ENCODE assay signal across 8 mouse cellular contexts in genomic region chr6:125096279-125096596, GRCm38 (mm10). TPM values are rescaled to one million over a fixed set of nuclear protein-coding genes. Genes with fewer than 3 reads are reported as not detected.
DNase-seq lines count a peak whose midpoint lies in the region; ATAC-seq and TF ChIP-seq lines count a peak whose summit lies in the region.

No protein-coding gene starts in this region.

- TF ChIP-seq CTCF in C2C12 (IDR thresholded peaks at IDR 0.05; ENCODE audit: control insufficient read depth, insufficient read depth, insufficient read length) = no peak
- TF ChIP-seq CTCF in liver, embryonic 14.5 days (IDR thresholded peaks at IDR 0.05; ENCODE audit: low read depth) = no peak

- peak overlapping the region; percentile 97 for H3K9ac ChIP-seq in forebrain, embryonic 13.5 days
- H3K9ac ChIP-seq in liver, embryonic 14.5 days (replicated peaks) = peak overlapping the region; percentile 88

- under 1% methylated on average over 18 of the region's 32 CpGs for WGBS in heart, embryonic 10.5 days
- WGBS in forebrain, embryonic 13.5 days = 0% methylated on average over 10 of the region's 32 CpGs
- 0% methylated on average over 16 of the region's 32 CpGs for WGBS in liver, embryonic 14.5 days (ENCODE audit: insufficient replicate concordance)

- no peaks in the 10 kb centered on the region for H3K27me3 ChIP-seq in heart, embryonic 10.5 days (ENCODE audit: insufficient read depth, poor library complexity, severe bottlenecking)
- H3K27me3 ChIP-seq in C2C12 (ENCODE audit: control insufficient read depth, insufficient read depth, insufficient read length) = no peaks in the 10 kb centered on the region
- no peaks in the 10 kb centered on the region for H3K27me3 ChIP-seq in forebrain, embryonic 13.5 days
- H3K27me3 ChIP-seq in liver, embryonic 14.5 days (ENCODE audit: control insufficient read depth, insufficient read depth, low read length) = no peaks in the 10 kb centered on the region

- peak overlapping the region; percentile 83 for H3ac ChIP-seq in C2C12 (ENCODE audit: control insufficient read depth, insufficient read length, low read depth)

- no peak for ATAC-seq in forebrain, embryonic 13.5 days
- ATAC-seq in liver, embryonic 14.5 days (ENCODE audit: insufficient read depth) = peak; percentile 52
- no peak for ATAC-seq in CD4-positive, CD25-positive, alpha-beta regulatory T cell, adult 4 months
- ATAC-seq in inflammation-experienced regulatory T-cells, adult 6 months = no peak

- H3K36me3 ChIP-seq in heart, embryonic 10.5 days = peaks cover 33% of the 10 kb centered on the region
- peaks cover 27% of the 10 kb centered on the region for H3K36me3 ChIP-seq in C2C12 (ENCODE audit: control insufficient read depth, insufficient read depth)
- peaks cover 33% of the 10 kb centered on the region for H3K36me3 ChIP-seq in forebrain, embryonic 13.5 days (ENCODE audit: poor library complexity, severe bottlenecking)
- peaks cover 27% of the 10 kb centered on the region for H3K36me3 ChIP-seq in liver, embryonic 14.5 days (replicated peaks; ENCODE audit: control insufficient read depth, insufficient read depth, low read depth)

- H3K79me3 ChIP-seq in C2C12 (ENCODE audit: low read depth) = peaks cover 43% of the 10 kb centered on the region

- peak overlapping the region; percentile 98 for H3K27ac ChIP-seq in heart, embryonic 10.5 days
- peak overlapping the region; percentile 95 for H3K27ac ChIP-seq in forebrain, embryonic 13.5 days
- H3K27ac ChIP-seq in liver, embryonic 14.5 days = peak overlapping the region; percentile 82

- no peaks in the 10 kb centered on the region for H3K9me3 ChIP-seq in heart, embryonic 10.5 days
- H3K9me3 ChIP-seq in forebrain, embryonic 13.5 days (replicated peaks) = no peaks in the 10 kb centered on the region
- no peaks in the 10 kb centered on the region for H3K9me3 ChIP-seq in liver, embryonic 14.5 days (ENCODE audit: control insufficient read depth, low read length)

- H3K4me2 ChIP-seq in forebrain, embryonic 13.5 days = peak overlapping the region; percentile 97
- peak overlapping the region; percentile 89 for H3K4me2 ChIP-seq in liver, embryonic 14.5 days (ENCODE audit: low read depth)

- H3K79me2 ChIP-seq in C2C12 (ENCODE audit: control insufficient read depth, insufficient read depth) = peaks cover 50% of the 10 kb centered on the region

- peak overlapping the region; percentile 98 for H3K4me3 ChIP-seq in heart, embryonic 10.5 days
- H3K4me3 ChIP-seq in C2C12 (ENCODE audit: insufficient read depth, poor library complexity, severe bottlenecking) = peak overlapping the region; percentile 92
- H3K4me3 ChIP-seq in forebrain, embryonic 13.5 days = peak overlapping the region; percentile 97
- peak overlapping the region; percentile 85 to 88 for H3K4me3 ChIP-seq in liver, embryonic 14.5 days (ENCODE audit: insufficient read depth in 1 of 2, low read depth in 2 of 2, low read length in 2 of 2)

- TF ChIP-seq EP300 in liver, embryonic 14.5 days (IDR thresholded peaks at IDR 0.05; ENCODE audit: low read depth) = no peak

- peaks cover 54% of the 10 kb centered on the region for H3K4me1 ChIP-seq in heart, embryonic 10.5 days
- peaks cover 42% of the 10 kb centered on the region for H3K4me1 ChIP-seq in forebrain, embryonic 13.5 days
- peaks cover 30% of the 10 kb centered on the region in 2 experiments for H3K4me1 ChIP-seq in liver, embryonic 14.5 days (replicated peaks; ENCODE audit: control insufficient read depth in 2 of 2, insufficient read depth in 2 of 2, low read length in 1 of 2)

- DNase-seq in heart, embryonic 10.5 days (ENCODE audit: low spot score) = no peak
- no peak for DNase-seq in heart, adult 9 months (ENCODE audit: low spot score in 2 of 2)
- DNase-seq in liver, embryonic 14.5 days (ENCODE audit: low read depth in 3 of 3, low spot score in 3 of 3) = no peak
- DNase-seq in embryo, embryonic 11 days = no peak

TF ChIP-seq in C2C12, 6 proteins besides CTCF, POLR2A, EP300 and RAD21:
- TF ChIP-seq FOSL1 (IDR thresholded peaks at IDR 0.05; ENCODE audit: insufficient read depth, low read length, poor library complexity, severe bottlenecking) = no peak
- TF ChIP-seq MAX (IDR thresholded peaks at IDR 0.05) = no peak
- TF ChIP-seq MYOG (IDR thresholded peaks at IDR 0.05; ENCODE audit: control insufficient read depth, extremely low read depth, insufficient read length) = no peak
- no peak for TF ChIP-seq CEBPB (IDR thresholded peaks at IDR 0.05; ENCODE audit: low read depth)
- TF ChIP-seq MYOD1 (IDR thresholded peaks at IDR 0.05; ENCODE audit: control insufficient read depth, insufficient read length, low read depth) = no peak
- TF ChIP-seq USF1 (IDR thresholded peaks at IDR 0.05; ENCODE audit: low read depth) = no peak

RNA-seq across cellular contexts. Expression of gene Chd4, which starts 0.5 kb away (rescaled TPM):
- 75.0 and 88.6 TPM in 2 replicates for polyA plus RNA-seq in heart, embryonic 10.5 days (2016; fragmentation: Nextera tagmentation; extraction: Ambion mirVana)
- 99.7 TPM for polyA plus RNA-seq in C2C12 (2012; fragmentation: generic; extraction: Trizol)
- polyA plus RNA-seq in forebrain, embryonic 13.5 days (2015; fragmentation: Nextera tagmentation; extraction: Ambion mirVana) = 114 and 119 TPM in 2 replicates
- 13.9 and 24.7 TPM in 2 replicates for polyA plus RNA-seq in liver, embryonic 14.5 days (2012; rRNA removed)
- polyA plus RNA-seq in liver, embryonic 14.5 days (2014; fragmentation: Nextera tagmentation; extraction: Ambion mirVana) = 19.7 and 24.3 TPM in 2 replicates
- polyA plus RNA-seq in CD4-positive, CD25-positive, alpha-beta regulatory T cell, adult 4 months (2017; shearing (Covaris generic)) = 10 to 100 TPM; 61.4 to 71.9 TPM
- polyA plus RNA-seq in inflammation-experienced regulatory T-cells, adult 6 months (2017; shearing (Covaris generic)) = 10 to 100 TPM; 47.0 to 76.3 (median 61.6) TPM

RNA-seq across cellular contexts. Expression of gene Lpar5, which starts 28.5 kb away (rescaled TPM):
- 0.37 and 0.38 TPM in 2 replicates for polyA plus RNA-seq in heart, embryonic 10.5 days (2016; fragmentation: Nextera tagmentation; extraction: Ambion mirVana)
- not detected for polyA plus RNA-seq in C2C12 (2012; fragmentation: generic; extraction: Trizol)
- polyA plus RNA-seq in forebrain, embryonic 13.5 days (2015; fragmentation: Nextera tagmentation; extraction: Ambion mirVana) = 0.38 and 0.44 TPM in 2 replicates
- 1.6 and 1.8 TPM in 2 replicates for polyA plus RNA-seq in liver, embryonic 14.5 days (2012; rRNA removed)
- polyA plus RNA-seq in liver, embryonic 14.5 days (2014; fragmentation: Nextera tagmentation; extraction: Ambion mirVana) = 0.68 and 1.0 TPM in 2 replicates
- 10 to 100 TPM; 12.1 to 19.9 TPM for polyA plus RNA-seq in CD4-positive, CD25-positive, alpha-beta regulatory T cell, adult 4 months (2017; shearing (Covaris generic))
- polyA plus RNA-seq in inflammation-experienced regulatory T-cells, adult 6 months (2017; shearing (Covaris generic)) = 10 to 100 TPM; 10.4 to 19.3 (median 12.1) TPM

RNA-seq across cellular contexts. Expression of gene Nop2, which starts 35.5 kb away (rescaled TPM):
- polyA plus RNA-seq in heart, embryonic 10.5 days (2016; fragmentation: Nextera tagmentation; extraction: Ambion mirVana) = 73.2 and 92.7 TPM in 2 replicates
- 132 TPM for polyA plus RNA-seq in C2C12 (2012; fragmentation: generic; extraction: Trizol)
- 49.1 and 58.3 TPM in 2 replicates for polyA plus RNA-seq in forebrain, embryonic 13.5 days (2015; fragmentation: Nextera tagmentation; extraction: Ambion mirVana)
- polyA plus RNA-seq in liver, embryonic 14.5 days (2012; rRNA removed) = 18.9 and 24.5 TPM in 2 replicates
- 33.1 and 33.7 TPM in 2 replicates for polyA plus RNA-seq in liver, embryonic 14.5 days (2014; fragmentation: Nextera tagmentation; extraction: Ambion mirVana)
- 10 to 100 TPM; 51.5 to 59.7 TPM for polyA plus RNA-seq in CD4-positive, CD25-positive, alpha-beta regulatory T cell, adult 4 months (2017; shearing (Covaris generic))
- 10 to 100 TPM; 32.7 to 50.7 (median 48.1) TPM for polyA plus RNA-seq in inflammation-experienced regulatory T-cells, adult 6 months (2017; shearing (Covaris generic))

RNA-seq across cellular contexts. Expression of gene Acrbp, which starts 46.7 kb away (rescaled TPM):
- 4.8 and 8.0 TPM in 2 replicates for polyA plus RNA-seq in heart, embryonic 10.5 days (2016; fragmentation: Nextera tagmentation; extraction: Ambion mirVana)
- polyA plus RNA-seq in C2C12 (2012; fragmentation: generic; extraction: Trizol) = 0.91 TPM
- 19.1 and 20.9 TPM in 2 replicates for polyA plus RNA-seq in forebrain, embryonic 13.5 days (2015; fragmentation: Nextera tagmentation; extraction: Ambion mirVana)
- 2.1 and 3.1 TPM in 2 replicates for polyA plus RNA-seq in liver, embryonic 14.5 days (2012; rRNA removed)
- 1.3 and 2.0 TPM in 2 replicates for polyA plus RNA-seq in liver, embryonic 14.5 days (2014; fragmentation: Nextera tagmentation; extraction: Ambion mirVana)
- polyA plus RNA-seq in CD4-positive, CD25-positive, alpha-beta regulatory T cell, adult 4 months (2017; shearing (Covaris generic)) = 10 to 100 TPM; 24.6 to 25.9 TPM
- 10 to 100 TPM in 2 of 3 experiments, 1 to 10 TPM in 1; 5.6 to 23.2 (median 17.7) TPM for polyA plus RNA-seq in inflammation-experienced regulatory T-cells, adult 6 months (2017; shearing (Covaris generic))

RNA-seq across cellular contexts. Expression of gene Iffo1, which starts 48.8 kb away (rescaled TPM):
- polyA plus RNA-seq in heart, embryonic 10.5 days (2016; fragmentation: Nextera tagmentation; extraction: Ambion mirVana) = 11.7 and 11.9 TPM in 2 replicates
- 18.4 TPM for polyA plus RNA-seq in C2C12 (2012; fragmentation: generic; extraction: Trizol)
- 11.9 and 14.4 TPM in 2 replicates for polyA plus RNA-seq in forebrain, embryonic 13.5 days (2015; fragmentation: Nextera tagmentation; extraction: Ambion mirVana)
- 4.8 and 6.0 TPM in 2 replicates for polyA plus RNA-seq in liver, embryonic 14.5 days (2012; rRNA removed)
- polyA plus RNA-seq in liver, embryonic 14.5 days (2014; fragmentation: Nextera tagmentation; extraction: Ambion mirVana) = 1.8 and 3.7 TPM in 2 replicates
- 10 to 100 TPM in 1 of 2 experiments, 1 to 10 TPM in 1; 9.5 to 10.6 TPM for polyA plus RNA-seq in CD4-positive, CD25-positive, alpha-beta regulatory T cell, adult 4 months (2017; shearing (Covaris generic))
- 10 to 100 TPM in 1 of 3 experiments, 1 to 10 TPM in 2; 6.9 to 12.4 (median 9.8) TPM for polyA plus RNA-seq in inflammation-experienced regulatory T-cells, adult 6 months (2017; shearing (Covaris generic))
